Mouse (Mus musculus): ENCODE results near the gene Amigo3. TPM values are rescaled to one million over a fixed set of nuclear protein-coding genes. Genes with fewer than 3 reads are reported as not detected.

Amigo3 gene
- polyA plus RNA-seq, 1 experiment from 2014 or later = 2.1 TPM

DNA sequence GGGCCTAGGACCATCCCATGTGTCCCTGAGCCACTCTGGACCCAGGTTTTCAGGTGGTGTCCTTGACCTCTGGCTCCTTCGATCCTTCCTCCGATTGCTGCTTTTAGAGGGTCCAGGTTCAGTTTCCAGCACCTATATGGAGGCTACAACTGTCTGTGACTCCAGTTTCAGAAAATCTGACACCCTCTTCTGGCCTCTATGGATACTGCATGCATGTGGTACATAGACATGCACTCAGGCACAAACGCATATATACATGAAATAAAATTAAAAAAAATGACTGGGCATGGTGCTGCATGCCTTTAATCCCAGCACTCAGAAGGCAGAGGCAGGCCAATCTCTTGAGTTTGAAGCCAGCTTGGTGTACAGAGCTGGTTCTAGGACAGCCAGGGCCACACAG, 25.1 kb upstream of the Amigo3 start:
- H3K27me3 ChIP-seq (ENCODE audit: control insufficient read depth, insufficient read depth, low read depth, low read length) = no peaks in the 10 kb centered on the region
- no peak for ATAC-seq (ENCODE audit: low read depth)
- no peak overlapping the region for H3K9ac ChIP-seq (ENCODE audit: low read depth, low read length)
- peaks cover 52% of the 10 kb centered on the region for H3K36me3 ChIP-seq (ENCODE audit: control insufficient read depth, insufficient read depth)
- no peak overlapping the region for H3K4me3 ChIP-seq (ENCODE audit: low read depth, low read length)
- no peaks in the 10 kb centered on the region for H3K4me1 ChIP-seq (ENCODE audit: control insufficient read depth, low read depth, low read length)
- H3K9me3 ChIP-seq (replicated peaks; ENCODE audit: control insufficient read depth, low read length) = no peaks in the 10 kb centered on the region
- WGBS (ENCODE audit: insufficient replicate concordance) = 89% methylated on average over 3 of the region's 3 CpGs
- H3K4me2 ChIP-seq (ENCODE audit: low read depth, low read length) = no peak overlapping the region
- no peak overlapping the region for H3K27ac ChIP-seq (ENCODE audit: low read length)

DNA sequence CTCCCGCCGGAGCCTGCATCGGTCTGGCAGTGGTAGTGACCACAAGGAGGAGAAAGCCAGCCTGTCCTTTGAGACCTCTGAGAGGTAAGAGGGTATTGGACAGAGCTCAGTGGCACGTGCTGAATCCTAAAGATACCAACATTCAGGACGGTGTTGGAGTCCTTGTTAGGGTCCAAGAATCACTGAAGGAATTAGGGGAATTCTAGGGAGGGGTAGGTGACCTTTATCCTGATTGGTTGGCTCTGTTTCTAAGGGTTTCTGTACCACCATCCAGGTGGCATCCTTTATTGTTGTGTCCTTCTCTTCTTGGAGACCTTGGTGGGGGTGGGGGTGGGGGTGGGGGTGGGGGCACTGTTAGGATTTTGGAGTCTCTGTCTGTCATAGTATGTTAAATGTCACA, 20.8 kb upstream of the Amigo3 start:
- Histone ChIP-seq H3K9ac (ENCODE audit: low read depth, low read length) (no peak overlapping the region), H3K4me3 (ENCODE audit: low read depth, low read length) (no peak overlapping the region), H3K9me3 (replicated peaks; ENCODE audit: control insufficient read depth, low read length) (no peaks in the 10 kb centered on the region), H3K4me2 (ENCODE audit: low read depth, low read length) (no peak overlapping the region), H3K36me3 (ENCODE audit: control insufficient read depth, insufficient read depth) (peaks cover 50% of the 10 kb centered on the region), H3K27me3 (ENCODE audit: control insufficient read depth, insufficient read depth, low read depth, low read length) (no peaks in the 10 kb centered on the region), H3K27ac (ENCODE audit: low read length) (no peak overlapping the region), H3K4me1 (ENCODE audit: control insufficient read depth, low read depth, low read length) (no peaks in the 10 kb centered on the region)
- WGBS (ENCODE audit: insufficient replicate concordance) = 90% methylated on average over 5 of the region's 5 CpGs
- ATAC-seq (ENCODE audit: low read depth) = no peak

GRCm38 (mm10) chr9:108035331-108036156, 17.4 kb upstream of the Amigo3 start:
- H3K4me2 ChIP-seq (ENCODE audit: low read depth, low read length) = no peak overlapping the region
- H3K36me3 ChIP-seq (ENCODE audit: control insufficient read depth, insufficient read depth) = peaks cover 52% of the 10 kb centered on the region
- no peaks in the 10 kb centered on the region for H3K9me3 ChIP-seq (replicated peaks; ENCODE audit: control insufficient read depth, low read length)
- H3K4me3 ChIP-seq (ENCODE audit: low read depth, low read length) = no peak overlapping the region
- H3K27ac ChIP-seq (ENCODE audit: low read length) = no peak overlapping the region
- ATAC-seq (ENCODE audit: low read depth) = no peak
- no peaks in the 10 kb centered on the region for H3K4me1 ChIP-seq (ENCODE audit: control insufficient read depth, low read depth, low read length)
- no peak overlapping the region for H3K9ac ChIP-seq (ENCODE audit: low read depth, low read length)
- 95% methylated on average over 2 of the region's 2 CpGs for WGBS (ENCODE audit: insufficient replicate concordance)
- no peaks in the 10 kb centered on the region for H3K27me3 ChIP-seq (ENCODE audit: control insufficient read depth, insufficient read depth, low read depth, low read length)

DNA sequence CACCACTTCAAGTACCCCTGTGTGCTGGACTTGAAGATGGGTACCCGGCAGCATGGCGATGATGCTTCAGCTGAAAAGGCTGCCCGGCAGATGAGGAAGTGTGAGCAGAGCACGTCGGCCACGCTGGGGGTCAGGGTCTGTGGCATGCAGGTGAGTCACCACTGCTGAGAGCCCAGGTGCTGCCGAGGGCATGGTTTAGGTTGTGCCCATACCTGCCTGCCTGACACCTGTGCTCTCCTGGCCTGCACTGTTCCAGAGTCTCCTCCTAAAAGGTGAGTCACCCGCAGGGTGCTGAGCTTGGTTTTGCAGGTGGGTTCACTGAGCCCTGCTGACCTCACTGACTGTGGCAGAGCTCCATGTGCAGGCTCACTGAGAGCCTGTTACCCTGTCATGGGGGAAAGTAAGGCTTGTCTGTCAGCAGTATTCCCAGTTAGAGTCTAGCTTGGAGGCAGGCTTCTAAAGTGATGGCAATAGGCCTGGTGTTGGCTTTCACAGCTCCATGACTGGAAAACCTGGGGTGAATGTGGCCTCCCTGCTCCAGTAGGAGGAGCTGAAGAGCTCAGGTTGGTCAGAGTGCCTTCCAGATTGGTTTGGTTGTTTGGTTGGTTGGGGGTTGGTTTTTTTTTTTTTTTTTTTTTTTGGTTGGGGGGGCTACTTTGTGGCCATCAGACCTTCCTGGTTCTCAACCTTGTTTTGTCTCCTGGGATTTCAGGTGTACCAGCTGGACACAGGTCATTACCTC, 8.0 kb upstream of the Amigo3 start:
- 89% methylated on average over 8 of the region's 8 CpGs for WGBS (ENCODE audit: insufficient replicate concordance)
- peaks cover 57% of the 10 kb centered on the region for H3K36me3 ChIP-seq (ENCODE audit: control insufficient read depth, insufficient read depth)

GRCm38 (mm10) chr9:108046582-108046981, 6.4 kb upstream of the Amigo3 start:
- WGBS (ENCODE audit: insufficient replicate concordance) = 75% methylated on average over 4 of the region's 4 CpGs
- Histone ChIP-seq H3K27ac (ENCODE audit: low read length) (no peak overlapping the region), H3K4me3 (ENCODE audit: low read depth, low read length) (no peak overlapping the region), H3K9me3 (replicated peaks; ENCODE audit: control insufficient read depth, low read length) (no peaks in the 10 kb centered on the region), H3K36me3 (ENCODE audit: control insufficient read depth, insufficient read depth) (peaks cover 55% of the 10 kb centered on the region), H3K27me3 (ENCODE audit: control insufficient read depth, insufficient read depth, low read depth, low read length) (no peaks in the 10 kb centered on the region), H3K4me2 (ENCODE audit: low read depth, low read length) (no peak overlapping the region), H3K4me1 (ENCODE audit: control insufficient read depth, low read depth, low read length) (peaks cover 39% of the 10 kb centered on the region), H3K9ac (ENCODE audit: low read depth, low read length) (no peak overlapping the region)
- no peak for ATAC-seq (ENCODE audit: low read depth)

More for the DNA sequence above, 8.0 kb upstream of the Amigo3 start:
- H3K27ac ChIP-seq (ENCODE audit: low read length) = no peak overlapping the region
- H3K4me3 ChIP-seq (ENCODE audit: low read depth, low read length) = no peak overlapping the region
- no peaks in the 10 kb centered on the region for H3K9me3 ChIP-seq (replicated peaks; ENCODE audit: control insufficient read depth, low read length)
- H3K9ac ChIP-seq (ENCODE audit: low read depth, low read length) = no peak overlapping the region
- no peaks in the 10 kb centered on the region for H3K27me3 ChIP-seq (ENCODE audit: control insufficient read depth, insufficient read depth, low read depth, low read length)
- ATAC-seq (ENCODE audit: low read depth) = no peak
- H3K4me2 ChIP-seq (ENCODE audit: low read depth, low read length) = no peak overlapping the region
- peaks cover 31% of the 10 kb centered on the region for H3K4me1 ChIP-seq (ENCODE audit: control insufficient read depth, low read depth, low read length)

DNA sequence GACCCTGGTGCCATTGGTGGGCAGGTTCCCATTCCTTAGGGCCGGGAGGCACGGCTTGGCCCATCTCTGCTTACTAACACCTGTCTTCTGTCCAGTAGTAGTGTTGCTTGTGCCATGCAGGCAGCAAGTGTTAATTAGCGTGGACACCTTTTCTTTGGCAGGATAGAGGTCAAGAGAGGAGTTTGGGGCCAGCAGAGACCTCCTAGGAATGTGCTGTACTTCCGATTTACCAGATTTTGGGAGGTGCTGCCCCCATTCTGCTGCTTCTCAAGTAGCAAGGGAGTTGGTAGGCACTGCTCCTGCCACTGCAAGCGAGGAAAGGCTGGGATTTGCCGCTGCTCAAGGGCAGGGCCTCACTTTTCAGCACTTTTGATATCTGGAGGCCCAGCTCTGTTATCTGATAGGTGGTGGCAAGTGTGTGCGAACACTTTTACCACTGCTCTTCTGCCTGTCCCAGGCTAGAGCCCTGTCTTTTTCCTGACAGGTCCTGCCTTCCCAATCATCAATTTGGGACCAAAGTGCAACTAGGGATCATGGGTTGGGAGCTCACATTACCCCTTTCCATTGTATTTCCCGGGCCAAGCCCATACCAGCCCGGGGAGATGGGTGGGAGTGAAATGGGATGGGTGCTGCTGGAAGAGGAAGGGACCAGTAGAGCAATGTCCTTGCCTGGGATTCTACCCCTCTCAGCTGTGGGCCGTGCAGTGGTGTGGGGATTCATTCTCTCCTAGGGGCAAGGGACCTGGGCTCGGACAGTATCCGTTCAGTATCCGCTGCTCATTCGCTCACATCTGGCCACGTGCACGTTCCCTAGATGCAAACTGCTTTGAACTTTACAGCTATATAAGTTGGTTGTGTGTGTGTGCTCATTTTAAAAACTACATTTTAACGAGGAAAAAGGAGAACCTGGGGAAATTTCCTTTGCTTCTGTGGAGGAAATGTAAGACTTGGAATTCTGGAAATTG, 5.1 kb upstream of the Amigo3 start:
- peaks cover 42% of the 10 kb centered on the region for H3K4me1 ChIP-seq (ENCODE audit: control insufficient read depth, low read depth, low read length)

DNA sequence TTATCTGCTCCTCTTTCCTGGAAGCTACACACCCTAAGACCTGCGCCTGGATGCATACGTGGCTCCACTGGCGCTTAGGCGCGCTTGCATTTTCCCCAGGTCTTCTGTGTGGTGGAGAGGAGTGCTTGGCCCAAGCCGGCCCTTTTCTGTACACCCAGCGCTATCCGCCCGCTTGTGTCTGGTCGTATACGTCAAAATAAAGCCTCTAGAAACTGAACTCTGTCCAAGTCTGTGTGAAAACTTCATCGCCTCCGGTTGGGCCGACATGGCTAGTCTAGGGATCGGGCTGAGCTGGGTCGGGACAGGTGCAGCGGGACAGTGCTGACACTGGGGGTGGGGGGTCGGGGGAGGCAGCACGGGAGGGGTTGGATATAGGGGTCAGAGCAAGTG, 4.4 kb upstream of the Amigo3 start:
- peak overlapping the region; percentile 97 for H3K4me2 ChIP-seq (ENCODE audit: low read depth, low read length)
- peaks cover 48% of the 10 kb centered on the region for H3K4me1 ChIP-seq (ENCODE audit: control insufficient read depth, low read depth, low read length)
- H3K9ac ChIP-seq (ENCODE audit: low read depth, low read length) = peak overlapping the region; percentile 64
- ATAC-seq (ENCODE audit: low read depth) = peak; percentile 2
- 2% methylated on average over 19 of the region's 19 CpGs for WGBS (ENCODE audit: insufficient replicate concordance)
- H3K27ac ChIP-seq (ENCODE audit: low read length) = peak overlapping the region; percentile 89
- peaks cover 45% of the 10 kb centered on the region for H3K36me3 ChIP-seq (ENCODE audit: control insufficient read depth, insufficient read depth)
- no peaks in the 10 kb centered on the region for H3K27me3 ChIP-seq (ENCODE audit: control insufficient read depth, insufficient read depth, low read depth, low read length)
- no peaks in the 10 kb centered on the region for H3K9me3 ChIP-seq (replicated peaks; ENCODE audit: control insufficient read depth, low read length)
- peak overlapping the region; percentile 77 for H3K4me3 ChIP-seq (ENCODE audit: low read depth, low read length)

More for the DNA sequence above, 5.1 kb upstream of the Amigo3 start:
- Histone ChIP-seq H3K9ac (ENCODE audit: low read depth, low read length) (peak overlapping the region; percentile 64), H3K27ac (ENCODE audit: low read length) (peak overlapping the region; percentile 89), H3K36me3 (ENCODE audit: control insufficient read depth, insufficient read depth) (peaks cover 49% of the 10 kb centered on the region), H3K27me3 (ENCODE audit: control insufficient read depth, insufficient read depth, low read depth, low read length) (no peaks in the 10 kb centered on the region), H3K4me3 (ENCODE audit: low read depth, low read length) (peak overlapping the region; percentile 77), H3K4me2 (ENCODE audit: low read depth, low read length) (peak overlapping the region; percentile 97), H3K9me3 (replicated peaks; ENCODE audit: control insufficient read depth, low read length) (no peaks in the 10 kb centered on the region)
- no peak for ATAC-seq (ENCODE audit: low read depth)
- 31% methylated on average over 17 of the region's 17 CpGs for WGBS (ENCODE audit: insufficient replicate concordance)

GRCm38 (mm10) chr9:108049016-108049455, 3.9 kb upstream of the Amigo3 start, which contains the start of gene Gmppb:
TSS of gene Gmppb (plus strand) at chr9:108049242.
- under 1% methylated on average over 39 of the region's 39 CpGs for WGBS (ENCODE audit: insufficient replicate concordance)
- Histone ChIP-seq H3K27ac (ENCODE audit: low read length) (peak within 1 kb of the TSS; percentile 89), H3K4me3 (ENCODE audit: low read depth, low read length) (peak within 1 kb of the TSS; percentile 77), H3K36me3 (ENCODE audit: control insufficient read depth, insufficient read depth) (peaks cover 49% of the 10 kb centered on the region), H3K4me2 (ENCODE audit: low read depth, low read length) (peak within 1 kb of the TSS; percentile 97), H3K9ac (ENCODE audit: low read depth, low read length) (peak within 1 kb of the TSS; percentile 68), H3K9me3 (replicated peaks; ENCODE audit: control insufficient read depth, low read length) (no peaks in the 10 kb centered on the region), H3K27me3 (ENCODE audit: control insufficient read depth, insufficient read depth, low read depth, low read length) (no peaks in the 10 kb centered on the region), H3K4me1 (ENCODE audit: control insufficient read depth, low read depth, low read length) (peaks cover 49% of the 10 kb centered on the region)
- peak; percentile 94 for ATAC-seq (ENCODE audit: low read depth)
